Mouse (Mus musculus): ENCODE results near the gene Kiss1r. TPM values are rescaled to one million over a fixed set of nuclear protein-coding genes. Genes with fewer than 3 reads are reported as not detected.

The Kiss1r gene
- total and polyA plus RNA-seq, 2 experiments from 2014 or later, result 0.57 TPM; not detected in 1

DNA sequence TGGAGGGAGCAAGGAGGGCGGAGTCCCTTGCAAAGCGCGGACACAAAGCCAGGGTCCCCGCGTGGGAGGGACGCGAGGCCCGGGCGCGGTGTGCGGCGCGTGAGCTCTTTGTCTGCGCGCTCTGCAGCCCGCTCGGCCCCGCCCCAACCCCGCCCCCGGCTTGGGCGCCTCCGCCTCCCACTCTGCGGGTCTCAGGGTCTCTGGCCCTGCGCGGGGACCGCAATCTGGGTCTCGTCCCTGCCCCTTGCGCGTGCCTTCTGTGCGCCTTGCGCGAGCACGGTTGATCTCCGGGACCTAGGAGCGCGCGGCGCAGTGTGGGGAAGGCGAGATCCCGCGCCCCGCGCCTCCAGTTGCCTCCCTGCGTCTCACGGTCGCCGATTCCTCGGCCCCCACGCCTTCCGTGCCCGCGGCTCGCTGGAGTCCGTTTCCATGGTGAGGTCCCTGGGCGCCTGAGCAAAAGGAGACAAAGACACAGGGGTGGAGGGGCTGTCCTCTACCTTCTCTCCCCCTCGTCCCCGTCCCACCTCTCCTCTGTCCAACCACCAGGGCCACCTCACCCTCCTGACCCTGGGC, 42.4 kb upstream of the Kiss1r start, which contains the start of the genes Prtn3 and Plppr3:
TSS of gene Prtn3 (plus strand) at position 187 of the 573 bp plus-strand sequence.
TSS of gene Plppr3 (minus strand) at position 345 of the 573 bp plus-strand sequence.
- Histone ChIP-seq H3K9ac (replicated peaks; ENCODE audit: low read depth, low read length) (peak within 1 kb of the TSS; percentile 52), H3K9me3 (replicated peaks; ENCODE audit: control insufficient read depth, low read length) (no peaks in the 10 kb centered on the region), H3K27me3 (ENCODE audit: control insufficient read depth, insufficient read depth, low read length) (peaks cover 7% of the 10 kb centered on the region; the same call in 1 of the 2 replicates), H3K4me3 (ENCODE audit: low read depth, low read length) (peak within 1 kb of the TSS; percentile 59), H3K36me3 (replicated peaks; ENCODE audit: control insufficient read depth, insufficient read depth, low read length) (no peaks in the 10 kb centered on the region), H3K4me1 (ENCODE audit: control insufficient read depth, insufficient read depth) (no peaks in the 10 kb centered on the region), H3K4me2 (ENCODE audit: low read depth, low read length) (peak within 1 kb of the TSS; percentile 93), H3K27ac (ENCODE audit: low read depth) (no peak within 1 kb of the TSS)
- peak; percentile 47 for ATAC-seq (ENCODE audit: insufficient read depth, low read depth)
- TF ChIP-seq CTCF (IDR thresholded peaks at IDR 0.05; ENCODE audit: low read depth) (no peak), EP300 (IDR thresholded peaks at IDR 0.05; ENCODE audit: low read depth) (no peak)
- no peak for DNase-seq (ENCODE audit: low spot score)
- WGBS, result 2% methylated on average over 42 of the region's 57 CpGs

DNA sequence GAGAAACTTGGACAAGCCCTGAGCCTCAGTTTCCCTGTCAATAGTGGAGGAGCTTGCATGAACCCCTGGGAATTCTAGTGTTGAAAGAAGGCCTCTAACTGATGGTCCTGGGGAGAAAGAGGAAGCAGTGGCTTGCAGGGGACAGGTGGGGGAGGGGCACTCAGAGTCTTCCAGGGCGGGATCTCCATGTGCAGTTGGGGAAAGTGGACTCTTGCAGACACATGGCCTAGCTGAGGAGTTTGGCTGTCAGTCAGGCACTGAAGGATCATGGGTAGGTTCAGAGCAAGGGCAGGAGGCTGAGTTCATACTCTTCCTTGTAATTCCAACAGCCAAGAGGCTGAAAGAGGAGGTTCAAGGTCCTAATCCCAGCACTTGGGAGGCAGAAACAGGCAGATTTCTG, 39.6 kb upstream of the Kiss1r start:
- Histone ChIP-seq H3K4me3 (ENCODE audit: low read depth, low read length) (no peak overlapping the region), H3K9me3 (replicated peaks; ENCODE audit: control insufficient read depth, low read length) (no peaks in the 10 kb centered on the region), H3K9ac (replicated peaks; ENCODE audit: low read depth, low read length) (no peak overlapping the region), H3K27ac (ENCODE audit: low read depth) (no peak overlapping the region), H3K4me1 (ENCODE audit: control insufficient read depth, insufficient read depth) (0 out of 2 replicates have a peak, but pooled peaks cover 5% of the 10 kb centered on the region), H3K4me2 (ENCODE audit: low read depth, low read length) (no peak overlapping the region), H3K27me3 (ENCODE audit: control insufficient read depth, insufficient read depth, low read length) (peaks cover 7% of the 10 kb centered on the region; the same call in 1 of the 2 replicates), H3K36me3 (replicated peaks; ENCODE audit: control insufficient read depth, insufficient read depth, low read length) (no peaks in the 10 kb centered on the region)
- WGBS, result 59% methylated on average over 1 of the region's 1 CpGs
- DNase-seq (ENCODE audit: low spot score) (no peak), ATAC-seq (ENCODE audit: insufficient read depth, low read depth) (no peak)
- TF ChIP-seq EP300 (IDR thresholded peaks at IDR 0.05; ENCODE audit: low read depth), result no peak
- TF ChIP-seq CTCF (IDR thresholded peaks at IDR 0.05; ENCODE audit: low read depth), result no peak

- Histone ChIP-seq H3K4me2 (ENCODE audit: low read depth, low read length) (no peak overlapping the region; the same call in 1 of the 2 replicates), H3K9ac (replicated peaks; ENCODE audit: low read depth, low read length) (no peak overlapping the region), H3K27ac (ENCODE audit: low read depth) (no peak overlapping the region), H3K9me3 (replicated peaks; ENCODE audit: control insufficient read depth, low read length) (no peaks in the 10 kb centered on the region), H3K27me3 (ENCODE audit: control insufficient read depth, insufficient read depth, low read length) (peaks cover 9% of the 10 kb centered on the region; the same call in 1 of the 2 replicates), H3K4me3 (ENCODE audit: low read depth, low read length) (no peak overlapping the region), H3K4me1 (ENCODE audit: control insufficient read depth, insufficient read depth) (0 out of 2 replicates have a peak, but pooled peaks cover 8% of the 10 kb centered on the region), H3K36me3 (replicated peaks; ENCODE audit: control insufficient read depth, insufficient read depth, low read length) (no peaks in the 10 kb centered on the region)
- WGBS, result 51% methylated on average over 12 of the region's 12 CpGs
- no peak for DNase-seq (ENCODE audit: low spot score)
- ATAC-seq (ENCODE audit: insufficient read depth, low read depth), result no peak
- no peak for TF ChIP-seq EP300 (IDR thresholded peaks at IDR 0.05; ENCODE audit: low read depth)
- no peak for TF ChIP-seq CTCF (IDR thresholded peaks at IDR 0.05; ENCODE audit: low read depth)
Observed at GRCm38 (mm10) chr10:79877757-79878156, 39.0 kb upstream of the Kiss1r start.

DNA sequence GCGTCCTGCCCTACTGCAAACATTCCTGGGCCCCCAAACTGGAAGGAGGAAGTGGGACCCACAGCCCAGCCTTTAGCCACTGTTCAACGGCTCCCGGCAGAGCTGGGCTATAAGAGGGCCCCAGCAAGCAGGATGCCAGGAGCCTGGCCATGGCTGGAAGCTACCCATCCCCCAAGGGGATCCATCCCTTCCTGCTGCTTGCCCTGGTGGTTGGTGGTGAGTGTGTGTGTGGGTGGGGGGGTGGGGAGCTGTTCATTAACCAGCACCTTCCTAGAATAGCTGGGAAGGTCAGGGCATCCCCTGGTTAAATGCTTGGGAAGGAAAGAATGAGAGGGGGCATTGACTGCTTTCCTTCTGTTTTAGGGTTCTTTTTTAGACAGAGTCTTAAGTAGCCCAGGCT, 37.2 kb upstream of the Kiss1r start:
- TF ChIP-seq EP300 (IDR thresholded peaks at IDR 0.05; ENCODE audit: low read depth) (no peak), CTCF (IDR thresholded peaks at IDR 0.05; ENCODE audit: low read depth) (no peak)
- no peaks in the 10 kb centered on the region for H3K36me3 ChIP-seq (replicated peaks; ENCODE audit: control insufficient read depth, insufficient read depth, low read length)
- no peak overlapping the region for H3K4me2 ChIP-seq (ENCODE audit: low read depth, low read length)
- H3K9me3 ChIP-seq (replicated peaks; ENCODE audit: control insufficient read depth, low read length), result no peaks in the 10 kb centered on the region
- 30% methylated on average over 3 of the region's 3 CpGs for WGBS
- H3K9ac ChIP-seq (replicated peaks; ENCODE audit: low read depth, low read length), result no peak overlapping the region
- DNase-seq (ENCODE audit: low spot score) (no peak), ATAC-seq (ENCODE audit: insufficient read depth, low read depth) (no peak)
- H3K27ac ChIP-seq (ENCODE audit: low read depth), result no peak overlapping the region
- H3K4me3 ChIP-seq (ENCODE audit: low read depth, low read length), result no peak overlapping the region
- 0 out of 2 replicates have a peak, but pooled peaks cover 11% of the 10 kb centered on the region for H3K4me1 ChIP-seq (ENCODE audit: control insufficient read depth, insufficient read depth)
- H3K27me3 ChIP-seq (ENCODE audit: control insufficient read depth, insufficient read depth, low read length), result peaks cover 10% of the 10 kb centered on the region; the same call in 1 of the 2 replicates

GRCm38 (mm10) chr10:79880721-79881120, 36.0 kb upstream of the Kiss1r start:
- Histone ChIP-seq H3K9ac (replicated peaks; ENCODE audit: low read depth, low read length) (no peak overlapping the region), H3K27ac (ENCODE audit: low read depth) (no peak overlapping the region), H3K27me3 (ENCODE audit: control insufficient read depth, insufficient read depth, low read length) (peaks cover 7% of the 10 kb centered on the region; the same call in 1 of the 2 replicates), H3K9me3 (replicated peaks; ENCODE audit: control insufficient read depth, low read length) (no peaks in the 10 kb centered on the region), H3K4me1 (ENCODE audit: control insufficient read depth, insufficient read depth) (0 out of 2 replicates have a peak, but pooled peaks cover 11% of the 10 kb centered on the region), H3K4me3 (ENCODE audit: low read depth, low read length) (no peak overlapping the region), H3K36me3 (replicated peaks; ENCODE audit: control insufficient read depth, insufficient read depth, low read length) (no peaks in the 10 kb centered on the region), H3K4me2 (ENCODE audit: low read depth, low read length) (no peak overlapping the region)
- 30% methylated on average over 9 of the region's 9 CpGs for WGBS
- ATAC-seq (ENCODE audit: insufficient read depth, low read depth) (no peak), DNase-seq (ENCODE audit: low spot score) (no peak)
- TF ChIP-seq EP300 (IDR thresholded peaks at IDR 0.05; ENCODE audit: low read depth) (no peak), CTCF (IDR thresholded peaks at IDR 0.05; ENCODE audit: low read depth) (no peak)

Data from heart, postnatal 0 days (tissue).